Mouse (Mus musculus): ENCODE measurements around the gene C3.

DNA sequence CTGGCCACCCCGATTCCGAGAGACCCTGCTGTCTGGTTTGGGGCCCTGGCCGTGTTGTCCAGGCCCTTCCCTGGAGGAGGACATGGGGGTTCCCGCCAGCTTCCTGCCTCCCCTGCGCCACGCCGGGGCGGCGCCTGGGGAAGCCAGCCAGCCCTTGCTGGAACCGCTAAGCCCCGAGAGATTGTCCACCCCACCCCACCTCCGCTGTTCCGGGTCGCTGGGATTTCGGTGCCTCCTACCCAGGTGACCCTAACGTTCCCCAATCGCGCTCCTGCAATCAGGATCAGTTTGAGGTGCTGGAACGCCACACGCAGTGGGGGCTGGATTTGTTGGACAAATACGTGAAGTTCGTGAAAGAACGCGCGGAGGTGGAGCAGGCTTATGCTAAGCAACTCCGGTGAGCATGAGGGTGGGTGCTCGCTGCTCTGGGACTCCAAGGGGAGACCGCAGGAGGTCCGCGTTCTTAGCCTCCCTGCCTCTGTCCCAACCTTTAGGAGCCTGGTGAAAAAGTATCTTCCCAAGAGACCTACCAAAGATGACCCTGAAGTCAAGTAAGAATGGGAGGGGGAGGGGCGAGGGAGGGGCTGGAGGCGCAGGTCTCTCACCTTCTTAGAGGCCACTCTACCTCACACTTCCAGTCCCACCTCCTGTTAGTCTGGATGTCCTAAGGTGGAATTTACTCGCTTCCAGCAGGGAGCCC, 22.7 kb upstream of the C3 start:
- TF ChIP-seq CTCF (IDR thresholded peaks at IDR 0.05; ENCODE audit: low read depth) = no peak
- TF ChIP-seq EP300 (optimal IDR thresholded peaks at IDR 0.05) = no peak

All from stomach, postnatal 0 days (tissue).